Mouse (Mus musculus) stomach, postnatal 0 days (tissue): ENCODE data around the gene Zfp148.

ENCODE experiments used
- CTCF ChIP-seq: IDR thresholded peaks from 2 replicates; pipeline ENCODE4 v1.5.1; 2016; ENCODE audit warnings: antibody characterized with exemption, low read depth, mild to moderate bottlenecking, moderate library complexity
- EP300 ChIP-seq: optimal IDR thresholded peaks from 2 replicates; pipeline ENCODE3; 2016; ENCODE audit warnings: antibody characterized with exemption

GRCm38 (mm10) chr16:33455263-33455910, 74.8 kb downstream of the Zfp148 start:
- TF ChIP-seq CTCF (no peak), EP300 (no peak)
